Mouse (Mus musculus) T-cell, adult 2 months (primary cell): ENCODE data around the gene Upk2.
A peak's percentile ranks its signal among the peaks of the same experiment; 100 is the strongest.
"Not testable (repeated sequence)": the region's sequence is repeated elsewhere in the genome, so short reads cannot be mapped to it uniquely, and the experiment has no call there.

Source experiments
- DNase-seq: peaks from one replicate; pipeline ENCODE4 v3.0.0; 2022; ENCODE audit warnings: low spot score

Gene Upk2

DNA sequence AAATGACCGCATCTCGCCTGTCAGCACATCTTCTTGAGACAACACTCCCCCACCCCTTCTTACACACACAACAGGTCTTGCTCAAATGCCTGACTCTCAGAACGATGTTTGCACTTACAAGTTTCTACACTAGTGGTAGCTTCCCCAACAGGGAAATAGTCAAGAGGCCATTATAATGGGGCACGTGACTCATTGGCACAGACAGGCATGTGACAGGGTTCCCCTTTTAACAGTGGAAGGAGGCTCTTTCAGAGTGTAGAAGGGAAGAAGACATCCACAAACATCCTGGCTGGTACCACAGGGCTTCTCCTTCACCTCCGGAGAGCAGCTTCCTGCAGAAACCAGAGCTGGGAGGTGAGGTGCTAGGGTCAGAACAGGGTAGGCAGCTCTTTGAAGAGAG is 7.2 kb upstream of the Upk2 start:
- DNase-seq: no peak

GRCm38 (mm10) chr9:44457035-44457742 is 2.4 kb upstream of the Upk2 start:
- DNase-seq: no peak

GRCm38 (mm10) chr9:44454132-44454890 is 465 bp downstream of the Upk2 start:
- peak; percentile 82 for DNase-seq

DNA sequence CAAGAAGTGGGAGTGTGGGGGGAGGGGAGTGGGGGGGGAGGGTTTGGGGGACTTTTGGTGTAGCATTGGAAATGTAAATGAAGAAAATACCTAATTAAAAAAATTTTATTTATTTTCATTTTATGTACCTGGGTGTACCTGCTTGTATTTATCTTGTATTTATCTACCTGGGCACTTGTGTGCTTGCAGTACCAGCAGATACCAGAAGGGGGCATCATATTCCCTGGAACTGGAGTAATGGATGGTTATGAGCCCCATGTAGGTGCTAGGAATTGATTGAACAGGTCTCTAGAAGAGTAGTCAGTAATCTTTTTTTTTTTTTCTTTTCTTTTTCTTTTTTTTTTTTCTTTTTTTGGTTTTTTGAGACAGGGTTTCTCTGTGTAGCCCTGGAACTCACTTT is 4.4 kb downstream of the Upk2 start:
- no peak for DNase-seq

DNA sequence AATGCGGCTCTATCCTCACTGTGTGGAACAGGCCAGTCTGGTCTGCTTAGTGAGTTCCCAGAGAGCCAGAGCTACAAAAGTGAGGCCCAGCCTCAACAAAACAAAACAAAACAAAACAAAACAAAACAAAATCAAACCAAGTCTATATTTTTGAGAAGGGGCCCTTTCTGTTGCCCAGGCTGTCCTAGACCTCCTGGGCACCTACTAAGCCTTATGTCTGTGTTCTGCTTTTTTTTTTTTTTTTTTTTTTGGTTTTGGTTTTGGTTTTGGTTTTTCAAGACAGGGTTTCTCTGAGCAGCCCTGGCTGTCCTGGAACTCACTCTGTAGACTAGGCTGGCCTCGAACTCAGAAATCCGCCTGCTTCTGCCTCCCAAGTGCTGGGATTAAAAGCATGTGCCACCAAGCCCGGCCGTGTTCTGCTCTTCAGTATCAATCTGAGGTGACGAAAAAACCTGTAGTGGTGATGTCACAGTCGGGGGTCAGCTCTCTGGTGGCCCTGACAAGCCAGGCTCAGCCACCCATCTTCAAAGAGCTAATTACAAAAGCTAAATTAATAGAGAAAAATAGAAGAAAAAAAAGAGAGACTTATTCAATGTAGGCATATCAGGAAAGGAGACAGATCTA is 10.3 kb downstream of the Upk2 start:
- DNase-seq: not testable (repeated sequence)

DNA sequence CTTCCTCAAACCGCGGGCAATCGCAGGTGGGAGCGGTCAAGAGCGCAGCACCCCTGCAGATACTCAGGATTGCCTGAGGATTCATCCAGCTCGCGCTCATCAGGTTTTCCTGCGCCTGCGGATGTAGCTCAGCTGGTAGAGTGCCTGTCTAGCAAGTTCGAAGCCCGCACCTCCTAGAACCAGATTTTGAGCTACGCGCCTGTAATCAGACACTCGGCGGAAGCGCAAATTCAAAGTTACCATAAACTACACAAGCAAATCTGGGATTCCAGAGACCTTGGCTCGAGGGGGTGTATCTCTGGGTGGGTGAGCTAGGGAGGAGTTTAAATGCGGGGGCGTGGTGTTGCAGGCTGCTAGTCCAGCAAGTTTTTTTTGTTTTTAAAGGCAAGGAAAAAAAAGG is 13.8 kb downstream of the Upk2 start, which contains the start of gene Foxr1:
Gene Foxr1, minus strand, starts transcription at position 176 of the 400 bp plus-strand sequence.
- no peak for DNase-seq

DNA sequence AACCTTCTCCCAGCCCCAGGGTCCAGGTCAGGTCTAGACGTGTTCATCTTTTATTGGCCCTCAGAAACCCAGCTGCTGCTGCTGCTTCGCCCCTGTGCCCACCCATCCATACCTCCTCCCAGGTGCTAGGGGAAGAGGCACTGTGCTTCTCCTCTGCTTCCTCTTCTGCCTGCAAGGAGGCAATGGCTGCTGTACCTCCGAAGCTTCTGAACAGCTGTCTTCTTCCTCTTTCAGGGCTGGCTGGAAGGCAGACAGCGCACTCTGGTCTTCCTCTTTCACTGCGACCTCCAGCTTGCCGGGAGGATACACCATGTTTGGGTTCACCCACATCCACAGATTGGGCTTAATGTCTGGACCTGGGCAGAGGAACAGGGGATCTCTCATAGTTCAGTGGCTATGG is 19.0 kb downstream of the Upk2 start:
- DNase-seq: no peak

- no peak for DNase-seq
Measured at GRCm38 (mm10) chr9:44432577-44433185, 22.1 kb downstream of the Upk2 start.

DNA sequence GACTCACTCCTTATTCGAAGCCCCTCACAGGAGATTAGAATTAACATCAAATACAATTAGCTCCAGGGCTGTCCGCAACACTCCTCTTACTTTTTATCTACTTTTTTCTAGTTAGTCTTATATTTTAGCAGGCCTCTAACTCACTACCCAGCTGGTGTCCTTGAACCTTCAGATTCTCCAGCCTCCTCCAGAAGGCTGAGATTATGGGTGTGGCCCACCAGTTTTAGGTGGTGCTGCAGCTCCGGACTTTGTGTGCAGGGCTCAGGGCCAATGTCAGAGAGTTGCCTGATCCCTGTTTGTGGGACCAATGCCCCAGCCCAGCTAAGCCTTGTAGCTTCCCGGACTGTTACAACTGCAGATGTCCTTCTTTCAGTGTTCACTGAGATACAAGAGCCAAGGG is 31.2 kb downstream of the Upk2 start:
- DNase-seq: no peak

- DNase-seq: no peak
Measured at GRCm38 (mm10) chr9:44420280-44420898, 34.4 kb downstream of the Upk2 start.

- not testable (repeated sequence) for DNase-seq
Measured at GRCm38 (mm10) chr9:44419730-44420129, 35.0 kb downstream of the Upk2 start.

DNA sequence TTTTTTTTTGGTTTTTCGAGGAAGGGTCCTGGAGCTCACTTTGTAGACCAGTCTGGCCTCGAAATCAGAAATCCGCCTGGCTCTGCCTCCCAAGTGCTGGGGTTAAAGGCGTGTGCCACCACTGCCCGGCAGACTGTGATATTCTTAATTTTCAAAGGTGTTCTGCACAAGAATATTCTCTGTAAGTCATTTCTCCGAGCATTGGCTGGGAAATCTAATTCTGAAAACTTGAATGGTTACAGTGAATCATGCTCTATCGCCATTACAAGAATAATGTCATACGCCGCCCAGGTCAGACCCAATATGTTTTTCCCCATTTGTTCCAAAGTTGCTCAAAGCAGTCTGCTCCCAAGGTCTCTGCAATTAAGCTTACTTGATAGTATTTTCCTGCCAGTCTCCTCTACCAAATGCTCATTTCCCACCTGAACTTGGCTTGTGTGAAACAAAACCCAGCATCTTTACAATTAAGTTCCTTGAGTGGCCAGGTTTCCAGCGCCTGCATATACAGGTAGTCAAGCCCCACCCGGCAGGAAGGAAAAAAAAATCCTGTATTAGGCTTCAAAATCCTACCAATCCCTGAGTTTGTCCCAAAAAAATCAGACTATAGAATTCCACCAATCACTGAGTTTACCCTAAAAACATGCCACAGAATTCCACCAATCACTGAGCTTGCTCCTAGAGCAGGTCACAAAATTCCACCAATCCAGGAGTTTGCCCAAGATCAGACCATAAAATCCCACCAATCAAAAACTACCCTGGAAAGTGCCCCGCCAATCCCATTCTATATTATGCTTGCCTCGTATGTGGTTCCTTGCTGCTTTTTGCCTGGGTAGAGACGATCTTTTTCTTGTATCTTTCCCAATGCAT is 36.0 kb downstream of the Upk2 start, which contains the start of gene Ccdc84:
Gene Ccdc84, minus strand, starts transcription at position 51 of the 867 bp plus-strand sequence.
- DNase-seq: no peak

GRCm38 (mm10) chr9:44417892-44418363 is 36.8 kb downstream of the Upk2 start:
- DNase-seq: peak; percentile 90

GRCm38 (mm10) chr9:44417156-44417891 is 37.5 kb downstream of the Upk2 start:
- no peak for DNase-seq

GRCm38 (mm10) chr9:44412781-44413180 is 42.0 kb downstream of the Upk2 start:
- DNase-seq: no peak

DNA sequence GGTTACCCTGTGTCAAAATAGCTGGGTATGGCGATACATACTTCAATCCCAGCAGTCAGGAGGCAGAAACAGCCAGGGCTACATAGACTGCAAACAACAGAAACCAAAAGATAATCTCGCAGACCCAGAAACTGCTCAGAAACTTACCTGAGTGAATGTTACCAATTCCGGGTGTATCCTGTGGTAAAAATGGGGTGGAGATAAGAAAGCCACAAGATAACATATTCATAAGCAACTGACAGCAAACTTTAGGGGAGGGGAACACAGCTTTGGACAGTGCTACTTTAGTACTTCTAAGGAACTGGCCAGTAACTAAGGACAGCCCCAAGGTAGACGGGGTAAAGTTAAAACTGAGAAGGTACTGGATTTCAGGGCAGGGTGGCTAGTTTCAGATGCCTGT is 42.5 kb downstream of the Upk2 start:
- DNase-seq: no peak

DNA sequence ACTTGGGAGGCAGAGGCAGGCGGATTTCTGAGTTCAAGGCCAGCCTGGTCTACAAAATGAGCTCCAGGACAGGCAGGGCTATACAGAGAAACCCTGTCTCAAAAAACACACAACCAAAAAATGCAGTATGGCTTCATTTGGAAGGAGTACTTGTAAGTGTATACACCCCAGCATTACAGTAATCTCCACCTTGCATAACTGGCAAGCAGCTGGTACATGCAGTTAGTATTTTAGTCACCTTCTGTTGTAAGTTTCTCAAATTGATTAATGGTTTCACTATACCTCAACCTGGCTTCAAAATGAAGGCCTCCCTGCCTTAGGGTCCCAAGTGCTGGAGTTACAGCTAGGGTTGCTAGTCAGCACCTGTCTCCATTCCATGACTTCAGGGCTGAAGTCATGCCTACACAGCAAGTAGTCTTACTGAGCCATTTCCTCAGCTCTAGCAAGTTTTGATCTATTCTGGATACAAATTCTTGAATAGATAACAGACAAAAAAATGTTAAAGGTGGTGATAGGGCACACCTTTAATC is 43.1 kb downstream of the Upk2 start:
- DNase-seq: no peak

- no peak for DNase-seq
Measured at GRCm38 (mm10) chr9:44410647-44411336, 44.0 kb downstream of the Upk2 start.

GRCm38 (mm10) chr9:44408693-44409092 is 46.1 kb downstream of the Upk2 start:
- not testable (repeated sequence) for DNase-seq
